Mouse (Mus musculus) hindbrain, embryonic 11.5 days (tissue): ENCODE data around the gene Ccdc113. TPM values are rescaled to one million over a fixed set of nuclear protein-coding genes. Genes with fewer than 3 reads are reported as not detected.

Source experiments
- ATAC-seq: fragments of 200-750 bp; cut with Nextera tagmentation; 2 replicates; pipeline ENCODE4 v1.8.0; 2017; ENCODE audit warnings: mild to moderate bottlenecking, moderate TSS enrichment, moderate library complexity; ENCODE audit not compliant: low FRiP score
- DNase-seq: peaks from one replicate; pipeline ENCODE4 v3.0.0-alpha.2; 2015; ENCODE audit warnings: low spot score
- H3K27ac ChIP-seq: fragments of 300-500 bp; sonication (generic); 2 replicates; pipeline ENCODE4 v1.5.1; 2014; ENCODE audit warnings: mild to moderate bottlenecking, low read depth, low read length
- H3K27me3 ChIP-seq: fragments of 300-500 bp; sonication (generic); 2 replicates; pipeline ENCODE4 v1.6.1; 2014; ENCODE audit warnings: mild to moderate bottlenecking, low read length, moderate library complexity, mixed read lengths; ENCODE audit not compliant: control insufficient read depth, insufficient read depth
- H3K36me3 ChIP-seq: fragments of 300-500 bp; sonication (generic); 2 replicates; pipeline ENCODE4 v1.6.1; 2014; ENCODE audit warnings: mild to moderate bottlenecking, low read length, moderate library complexity, mixed read lengths; ENCODE audit not compliant: control insufficient read depth, insufficient read depth
- H3K4me1 ChIP-seq: fragments of 300-500 bp; sonication (generic); replicated peaks from 2 replicates; pipeline ENCODE4 v1.6.1; 2014; ENCODE audit warnings: low read length, mixed read lengths; ENCODE audit not compliant: control insufficient read depth, insufficient read depth
- H3K4me2 ChIP-seq: fragments of 300-500 bp; sonication (generic); replicated peaks from 2 replicates; pipeline ENCODE4 v1.6.1; 2014; ENCODE audit warnings: mild to moderate bottlenecking, low read depth, low read length
- H3K4me3 ChIP-seq: fragments of 300-500 bp; sonication (generic); 2 replicates; pipeline ENCODE4 v1.5.1; 2014; ENCODE audit warnings: low read depth, low read length
- H3K9ac ChIP-seq: fragments of 300-500 bp; sonication (generic); 2 replicates; pipeline ENCODE4 v1.6.1; 2014; ENCODE audit warnings: low read depth, low read length
- H3K9me3 ChIP-seq: fragments of 300-500 bp; sonication (generic); 2 replicates; pipeline ENCODE4 v1.6.1; 2016; ENCODE audit warnings: low read length; ENCODE audit not compliant: control insufficient read depth
- WGBS: fragments of 180-500 bp; shearing (Covaris S2); extraction: QIAGEN DNeasy Blood & Tissue Kit; methylation state at CpG from one replicate; pipeline ENCODE4 v1.1.7; 2014; 5-methylcytosine and 5-hydroxymethylcytosine counted together
- polyA plus RNA-seq: library from polyadenylated mRNA; unstranded; fragments of >200 nt; fragmentation: Nextera tagmentation; extraction: Ambion mirVana; gene quantifications from 2 replicates; pipeline ENCODE4 v1.2.1, GENCODE M21; 2014

The Ccdc113 gene
- polyA plus RNA-seq, 1 experiment from 2014 or later: 2.5 TPM

DNA sequence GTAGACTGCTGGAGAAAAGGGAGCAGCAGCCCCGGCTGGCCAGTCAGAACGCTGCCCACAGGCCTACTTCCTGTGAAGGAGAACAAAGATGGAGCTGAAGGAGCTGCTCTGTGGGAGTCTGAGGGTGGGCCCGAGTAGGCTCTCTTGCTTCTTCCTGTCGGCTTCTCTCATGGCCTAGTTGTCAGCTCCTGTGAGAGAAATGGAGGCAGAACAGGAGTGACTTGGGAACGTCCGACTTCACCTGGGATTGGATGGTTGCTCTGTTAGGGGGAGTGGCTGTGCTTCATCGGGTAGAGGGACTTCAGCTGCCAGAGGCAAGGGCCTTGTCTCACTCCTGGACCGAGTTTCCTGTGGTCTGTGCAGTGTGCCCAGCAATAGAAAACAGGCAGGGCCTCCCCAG lies 14.0 kb downstream of the Ccdc113 start:
- WGBS: 71% methylated on average over 8 of the region's 8 CpGs
- no peak overlapping the region for H3K4me3 ChIP-seq
- H3K27ac ChIP-seq: no peak overlapping the region

DNA sequence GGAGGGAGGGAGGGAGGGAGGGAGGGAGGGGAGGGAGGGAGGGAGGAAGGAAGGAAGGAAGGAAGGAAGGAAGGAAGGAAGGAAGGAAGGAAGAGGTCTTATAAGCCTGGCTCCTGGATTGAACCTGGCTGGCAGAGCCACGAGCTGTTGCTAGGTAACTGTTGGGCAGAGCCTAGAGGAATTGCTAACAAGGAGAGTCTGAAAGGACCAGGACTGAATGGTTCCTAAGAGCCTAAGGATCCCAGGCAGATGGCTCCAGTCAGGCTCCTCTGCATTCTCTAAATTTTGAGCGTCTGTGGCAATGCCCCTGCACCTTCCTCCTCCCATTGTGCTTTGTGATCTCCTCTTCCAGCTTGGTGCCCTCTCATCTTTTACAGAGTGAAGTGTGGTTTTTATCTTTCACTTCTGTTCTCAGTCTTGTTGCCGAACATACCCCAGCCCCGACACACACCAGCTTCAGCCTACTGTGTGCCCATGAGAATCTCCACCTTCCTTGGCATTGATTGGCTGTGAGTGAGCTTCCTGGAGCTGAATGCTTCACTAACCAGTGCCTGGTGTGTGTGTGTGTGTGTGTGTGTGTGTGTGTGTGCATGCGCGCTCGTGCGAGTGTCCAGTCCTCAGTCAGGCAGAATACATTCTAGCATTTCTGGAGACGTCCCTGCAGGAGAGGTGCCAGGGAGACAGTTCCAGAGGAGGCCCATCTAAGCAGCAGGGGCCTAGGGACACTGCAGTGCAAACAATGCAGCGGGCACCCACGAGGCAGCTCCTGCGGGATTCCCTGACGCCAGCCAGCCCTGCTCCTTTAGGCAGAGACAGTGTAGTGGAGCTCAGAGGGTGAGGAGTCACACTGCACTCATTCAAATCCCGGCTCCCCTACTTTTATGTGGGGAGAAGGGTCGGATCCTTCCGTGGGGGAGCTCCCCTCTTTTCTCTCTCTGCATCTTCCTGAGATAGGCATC lies 16.3 kb downstream of the Ccdc113 start:
- Histone ChIP-seq H3K4me3 (no peak overlapping the region), H3K4me1 (no peaks in the 10 kb centered on the region; the same call in 1 of the 2 replicates), H3K4me2 (no peak overlapping the region), H3K27ac (no peak overlapping the region), H3K9ac (no peak overlapping the region), H3K36me3 (no peaks in the 10 kb centered on the region), H3K9me3 (no peaks in the 10 kb centered on the region), H3K27me3 (no peaks in the 10 kb centered on the region)
- whole genome bisulfite sequencing: 56% methylated on average over 16 of the region's 16 CpGs
- ATAC-seq (peak; percentile 41), DNase-seq (peak; percentile 26)

More for the DNA sequence above, 14.0 kb downstream of the Ccdc113 start:
- H3K4me1 ChIP-seq: no peaks in the 10 kb centered on the region; the same call in 1 of the 2 replicates
- no peak overlapping the region for H3K4me2 ChIP-seq
- no peaks in the 10 kb centered on the region for H3K27me3 ChIP-seq
- no peak for ATAC-seq
- H3K36me3 ChIP-seq: no peaks in the 10 kb centered on the region
- no peak for DNase-seq
- H3K9me3 ChIP-seq: no peaks in the 10 kb centered on the region
- H3K9ac ChIP-seq: no peak overlapping the region

DNA sequence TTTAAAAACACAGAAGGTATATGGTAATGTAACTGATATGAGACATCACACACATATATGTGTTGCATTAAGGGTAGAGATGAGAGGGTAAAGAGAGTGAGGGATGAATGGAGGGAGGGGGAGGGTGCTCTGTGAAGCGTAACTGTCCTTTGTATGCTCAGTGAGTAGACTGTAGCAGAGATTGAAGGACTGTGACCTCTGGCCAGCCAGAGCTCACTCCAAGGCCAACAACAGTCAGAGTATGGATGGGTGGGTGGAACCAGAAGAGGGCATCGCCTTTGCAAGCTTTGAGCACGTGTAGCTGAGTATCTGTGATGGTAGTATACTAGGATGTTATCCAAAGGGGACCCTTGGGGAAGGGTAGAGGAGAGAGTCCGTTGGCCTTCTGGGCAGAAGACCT lies 17.7 kb downstream of the Ccdc113 start:
- Histone ChIP-seq H3K27me3 (no peaks in the 10 kb centered on the region), H3K9ac (no peak overlapping the region), H3K27ac (no peak overlapping the region), H3K4me1 (no peaks in the 10 kb centered on the region; the same call in 1 of the 2 replicates), H3K36me3 (no peaks in the 10 kb centered on the region), H3K4me3 (no peak overlapping the region), H3K4me2 (no peak overlapping the region), H3K9me3 (no peaks in the 10 kb centered on the region)
- 64% methylated on average over 4 of the region's 4 CpGs for WGBS
- no peak for ATAC-seq
- DNase-seq: no peak

DNA sequence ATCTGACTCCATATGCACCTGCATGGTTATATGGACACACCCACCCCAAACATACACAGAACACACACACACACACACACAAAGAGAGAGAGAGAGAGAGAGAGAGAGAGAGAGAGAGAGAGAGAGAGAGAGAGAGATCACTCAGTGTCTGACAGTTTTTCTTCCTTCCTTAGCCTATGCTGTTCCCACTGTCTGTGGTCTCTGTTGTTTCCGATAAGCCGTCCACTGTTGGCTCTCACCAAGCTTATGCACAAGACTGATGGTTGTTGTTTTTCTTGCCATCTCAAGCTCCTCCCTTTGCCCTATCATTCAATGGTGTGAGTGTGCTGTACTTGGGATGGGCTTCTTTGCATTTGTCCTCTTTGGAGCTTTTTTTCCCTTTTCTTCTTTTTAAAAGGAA lies 22.1 kb downstream of the Ccdc113 start:
- Histone ChIP-seq H3K4me2 (no peak overlapping the region), H3K9me3 (no peaks in the 10 kb centered on the region), H3K27ac (no peak overlapping the region), H3K27me3 (no peaks in the 10 kb centered on the region), H3K9ac (no peak overlapping the region), H3K4me3 (no peak overlapping the region), H3K4me1 (no peaks in the 10 kb centered on the region), H3K36me3 (no peaks in the 10 kb centered on the region)
- ATAC-seq (no peak), DNase-seq (no peak)
- 96% methylated on average over 2 of the region's 2 CpGs for WGBS

DNA sequence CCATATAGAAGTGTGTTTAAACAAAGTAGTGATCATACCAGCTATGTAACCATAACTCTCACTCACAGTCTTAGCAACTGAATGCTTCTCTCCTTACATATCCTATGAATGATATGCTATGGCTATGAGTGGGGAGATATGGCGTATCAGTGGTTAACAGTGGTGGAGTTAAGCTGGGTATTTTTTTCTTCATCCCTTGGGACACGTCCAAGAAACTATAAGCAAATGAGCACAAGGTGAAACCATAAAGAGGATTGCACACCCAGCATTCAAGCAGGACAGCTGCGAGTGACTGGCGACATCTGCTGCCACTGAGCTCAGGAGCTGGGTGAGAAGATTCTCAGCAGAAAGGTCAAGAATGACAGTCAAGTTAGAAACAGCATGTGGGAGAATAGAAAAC lies 32.3 kb downstream of the Ccdc113 start:
- Histone ChIP-seq H3K4me2 (no peak overlapping the region), H3K36me3 (no peaks in the 10 kb centered on the region), H3K27me3 (no peaks in the 10 kb centered on the region), H3K9me3 (no peaks in the 10 kb centered on the region), H3K9ac (no peak overlapping the region), H3K27ac (no peak overlapping the region), H3K4me3 (no peak overlapping the region), H3K4me1 (no peaks in the 10 kb centered on the region)
- ATAC-seq (no peak), DNase-seq (no peak)
- 77% methylated on average over 4 of the region's 4 CpGs for WGBS

DNA sequence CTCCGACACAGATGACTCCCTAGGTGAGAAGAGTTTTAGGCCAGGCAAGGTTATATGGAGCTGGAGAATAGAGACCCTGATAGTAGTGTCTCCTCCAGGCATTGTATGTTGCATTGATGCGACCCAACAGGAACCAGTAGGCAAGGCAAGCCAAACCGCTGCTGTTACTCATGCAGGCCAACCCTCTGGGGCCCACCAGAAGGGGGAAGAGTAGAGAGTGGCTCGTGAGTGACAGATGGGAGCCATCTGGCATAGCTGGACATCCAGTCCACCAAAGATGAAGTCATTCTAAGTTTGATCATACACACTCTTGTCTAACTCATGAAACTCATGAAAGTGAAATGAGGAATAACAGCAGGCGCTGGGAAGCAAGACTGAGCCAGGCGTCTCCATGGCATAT lies 32.9 kb downstream of the Ccdc113 start:
- ATAC-seq (0 out of 2 replicates have a peak, but pooled peaks have one; percentile 33), DNase-seq (no peak)
- Histone ChIP-seq H3K27ac (no peak overlapping the region), H3K4me1 (no peaks in the 10 kb centered on the region), H3K9ac (no peak overlapping the region), H3K36me3 (no peaks in the 10 kb centered on the region), H3K9me3 (no peaks in the 10 kb centered on the region), H3K4me3 (no peak overlapping the region), H3K27me3 (no peaks in the 10 kb centered on the region), H3K4me2 (no peak overlapping the region)
- 80% methylated on average over 6 of the region's 6 CpGs for WGBS

DNA sequence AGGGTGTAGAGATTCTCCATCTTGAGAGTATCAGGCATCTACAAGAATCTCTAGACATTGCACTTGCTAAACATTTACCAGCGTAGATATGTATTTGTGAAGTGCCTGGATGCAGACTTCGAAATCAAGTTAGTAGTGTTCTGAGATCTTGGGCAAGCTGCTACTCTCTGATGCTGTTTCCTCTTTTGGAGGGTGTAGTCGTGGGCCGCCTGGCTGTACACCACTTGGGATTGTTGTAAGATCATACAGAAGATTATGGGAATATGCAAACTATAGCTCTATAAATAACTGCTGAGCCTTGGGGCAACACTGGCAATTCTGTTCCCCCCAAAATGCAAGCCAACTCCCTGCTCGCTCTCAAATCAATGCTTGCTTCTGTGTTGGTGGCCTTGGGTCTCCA lies 39.3 kb downstream of the Ccdc113 start:
- DNase-seq (no peak), ATAC-seq (no peak)
- H3K9me3 ChIP-seq: no peaks in the 10 kb centered on the region
- H3K4me1 ChIP-seq: no peaks in the 10 kb centered on the region
- WGBS: 90% methylated on average over 5 of the region's 5 CpGs
- H3K27me3 ChIP-seq: no peaks in the 10 kb centered on the region
- H3K36me3 ChIP-seq: no peaks in the 10 kb centered on the region
- H3K27ac ChIP-seq: no peak overlapping the region
- H3K4me3 ChIP-seq: no peak overlapping the region
- H3K4me2 ChIP-seq: no peak overlapping the region
- H3K9ac ChIP-seq: no peak overlapping the region

DNA sequence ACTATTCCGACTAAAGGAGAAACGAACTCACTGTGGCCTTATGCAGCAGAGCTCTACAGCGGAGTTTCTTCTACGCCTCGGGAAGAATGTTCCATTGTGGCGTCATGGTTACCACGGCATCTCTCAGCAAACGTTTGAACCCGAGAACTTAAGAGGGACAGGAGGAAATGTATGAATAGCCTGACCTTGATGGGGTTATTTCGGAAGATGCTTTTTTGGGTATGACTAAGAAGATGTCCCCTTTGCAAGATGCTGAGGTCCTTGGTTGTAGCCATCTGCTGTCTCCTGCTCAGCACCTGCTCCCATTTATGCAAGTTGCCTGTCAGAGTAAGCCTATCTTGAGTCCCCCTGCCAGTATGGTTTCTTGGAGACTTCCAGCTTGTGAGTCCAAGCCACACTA lies 42.4 kb downstream of the Ccdc113 start, which contains the start of gene Prss54:
Prss54 (minus strand) TSS at position 101 of the 400 bp plus-strand sequence.
- H3K36me3 ChIP-seq: no peaks in the 10 kb centered on the region
- DNase-seq (no peak), ATAC-seq (no peak)
- H3K9ac ChIP-seq: no peak within 1 kb of the TSS
- 84% methylated on average over 10 of the region's 10 CpGs for WGBS
- no peak within 1 kb of the TSS for H3K4me3 ChIP-seq
- no peaks in the 10 kb centered on the region for H3K27me3 ChIP-seq
- H3K9me3 ChIP-seq: no peaks in the 10 kb centered on the region
- no peaks in the 10 kb centered on the region for H3K4me1 ChIP-seq
- no peak within 1 kb of the TSS for H3K4me2 ChIP-seq
- no peak within 1 kb of the TSS for H3K27ac ChIP-seq

DNA sequence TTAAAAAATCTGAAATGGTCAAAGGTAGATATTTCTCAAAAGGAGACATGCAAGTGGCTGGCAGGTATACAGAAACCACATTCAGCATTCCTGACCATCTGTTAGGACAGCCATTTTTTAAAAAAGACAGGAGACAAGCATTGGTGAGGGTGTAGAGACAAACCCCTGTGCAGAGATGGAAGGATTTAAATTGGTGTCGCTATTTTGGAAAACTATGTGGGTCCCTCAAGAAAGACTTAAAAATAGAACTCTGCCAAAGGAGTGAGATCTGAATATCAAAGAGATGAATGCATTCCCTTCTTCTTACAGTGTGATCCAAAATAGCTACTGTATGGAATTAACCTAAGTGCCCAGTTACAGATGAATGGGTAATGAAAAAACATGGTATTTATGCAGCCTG lies 53.5 kb downstream of the Ccdc113 start:
- DNase-seq (no peak), ATAC-seq (no peak)
- Histone ChIP-seq H3K36me3 (no peaks in the 10 kb centered on the region), H3K27ac (no peak overlapping the region), H3K9ac (no peak overlapping the region), H3K27me3 (no peaks in the 10 kb centered on the region), H3K9me3 (no peaks in the 10 kb centered on the region), H3K4me2 (no peak overlapping the region), H3K4me1 (no peaks in the 10 kb centered on the region), H3K4me3 (no peak overlapping the region)
- 97% methylated on average over 1 of the region's 1 CpGs for WGBS
